Mouse (Mus musculus) cerebellum, postnatal 10 days (tissue): Measurements from ENCODE around the gene Smad3.
A peak's percentile ranks its signal among the peaks of the same experiment; 100 is the strongest.

Experiments used
- DNase-seq, 2 experiments: peaks; one replicate each; pipeline ENCODE4 v3.0.0; 2021; ENCODE audit warnings: mixed read lengths in 2 of 2

Smad3 gene

DNA sequence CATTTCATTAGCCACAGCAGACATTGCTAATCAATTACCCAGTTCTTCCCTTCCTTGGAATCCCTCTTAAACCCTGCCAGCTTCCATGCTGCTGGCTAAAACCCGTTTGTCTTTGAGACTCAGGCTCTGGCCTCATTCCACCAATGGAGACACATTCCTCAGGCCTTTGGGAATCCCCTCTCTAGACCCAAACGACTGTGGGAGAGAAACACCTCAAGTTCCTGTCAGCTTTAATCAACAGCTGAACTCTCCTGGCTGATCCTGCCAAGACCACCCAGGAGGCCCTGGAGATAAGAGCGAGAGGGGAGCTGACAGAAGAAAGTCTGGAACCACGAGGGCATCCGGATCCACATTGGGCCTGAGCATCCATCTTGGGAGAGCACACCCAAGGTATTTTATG is 13.9 kb upstream of the Smad3 start:
- peak in 1 of 2 experiments; percentile 22 for DNase-seq

DNA sequence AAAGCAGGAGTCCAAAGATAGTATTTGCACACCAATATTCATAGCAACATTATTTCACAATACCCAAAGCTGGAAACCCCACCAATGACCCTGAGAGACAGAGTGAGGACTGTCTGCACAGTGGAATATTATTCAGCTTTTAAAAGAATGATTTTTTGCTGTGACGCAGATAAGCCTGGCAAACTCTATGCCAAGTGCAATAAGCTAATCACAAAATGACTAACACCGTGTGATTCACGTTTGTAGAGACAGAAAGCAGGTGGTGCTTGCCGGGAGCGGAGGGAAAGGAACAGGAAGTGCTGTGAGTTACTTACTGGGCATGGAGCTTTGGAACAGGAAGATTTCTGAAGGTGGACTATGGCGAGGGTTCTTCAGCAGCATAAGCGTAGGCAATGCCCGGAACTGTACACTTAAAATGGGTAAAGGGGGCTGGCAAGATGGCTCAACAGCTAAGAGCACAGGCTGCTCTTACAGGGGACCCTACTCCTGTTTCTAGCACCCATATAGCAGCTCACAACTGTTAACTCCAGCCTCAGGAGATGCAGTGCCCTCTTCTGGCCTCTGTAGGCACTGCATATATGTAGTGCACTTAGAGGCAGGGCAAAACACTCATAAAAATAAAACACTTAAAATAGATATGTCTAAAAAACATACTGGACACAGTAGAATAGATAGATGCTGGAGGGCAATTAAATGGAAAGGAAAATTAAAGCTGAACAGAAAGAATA is 3.7 kb upstream of the Smad3 start:
- DNase-seq: no peak

DNA sequence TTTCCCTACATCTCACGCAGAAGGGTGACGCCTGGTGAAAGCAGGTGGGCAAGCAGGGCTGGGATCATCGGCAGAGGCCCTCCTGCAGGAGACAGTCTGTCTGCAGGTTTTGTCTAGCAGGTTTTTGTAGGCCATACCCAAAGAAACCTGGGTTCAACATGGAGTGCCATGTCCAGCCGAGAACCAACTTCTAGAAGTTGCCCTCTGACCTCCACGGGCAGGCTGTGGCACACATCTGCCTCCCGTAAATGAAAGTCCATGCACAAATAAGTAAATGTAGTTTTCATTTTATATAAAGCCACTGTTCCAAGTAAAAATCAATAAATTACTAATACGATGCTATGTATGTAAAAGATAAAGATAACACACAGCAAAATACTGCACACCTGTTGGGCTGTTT is 3.0 kb upstream of the Smad3 start:
- no peak for DNase-seq

GRCm38 (mm10) chr9:63759973-63760722 is 2.4 kb upstream of the Smad3 start:
- no peak for DNase-seq

GRCm38 (mm10) chr9:63758641-63759391 is 1.0 kb upstream of the Smad3 start:
- no peak for DNase-seq

DNA sequence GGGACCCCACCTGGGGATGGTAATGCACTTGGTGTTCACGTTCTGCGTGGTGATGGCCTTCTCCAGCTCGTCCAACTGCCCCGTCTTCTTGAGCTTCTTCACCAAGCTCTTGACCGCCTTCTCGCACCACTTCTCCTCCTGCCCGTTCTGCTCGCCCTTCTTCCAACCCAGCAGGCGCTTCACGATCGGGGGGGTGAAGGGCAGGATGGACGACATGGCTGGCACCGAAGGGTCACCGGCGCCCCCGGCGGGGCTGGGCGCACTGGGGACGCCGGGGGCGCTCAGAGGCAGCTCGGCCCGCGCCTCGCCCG is 377 bp downstream of the Smad3 start:
- DNase-seq: peak in 1 of 2 experiments; percentile 36

- peak; percentile 30 to 33 for DNase-seq
These were observed 973 bp downstream of the Smad3 start for GRCm38 (mm10) chr9:63756581-63757461.

DNA sequence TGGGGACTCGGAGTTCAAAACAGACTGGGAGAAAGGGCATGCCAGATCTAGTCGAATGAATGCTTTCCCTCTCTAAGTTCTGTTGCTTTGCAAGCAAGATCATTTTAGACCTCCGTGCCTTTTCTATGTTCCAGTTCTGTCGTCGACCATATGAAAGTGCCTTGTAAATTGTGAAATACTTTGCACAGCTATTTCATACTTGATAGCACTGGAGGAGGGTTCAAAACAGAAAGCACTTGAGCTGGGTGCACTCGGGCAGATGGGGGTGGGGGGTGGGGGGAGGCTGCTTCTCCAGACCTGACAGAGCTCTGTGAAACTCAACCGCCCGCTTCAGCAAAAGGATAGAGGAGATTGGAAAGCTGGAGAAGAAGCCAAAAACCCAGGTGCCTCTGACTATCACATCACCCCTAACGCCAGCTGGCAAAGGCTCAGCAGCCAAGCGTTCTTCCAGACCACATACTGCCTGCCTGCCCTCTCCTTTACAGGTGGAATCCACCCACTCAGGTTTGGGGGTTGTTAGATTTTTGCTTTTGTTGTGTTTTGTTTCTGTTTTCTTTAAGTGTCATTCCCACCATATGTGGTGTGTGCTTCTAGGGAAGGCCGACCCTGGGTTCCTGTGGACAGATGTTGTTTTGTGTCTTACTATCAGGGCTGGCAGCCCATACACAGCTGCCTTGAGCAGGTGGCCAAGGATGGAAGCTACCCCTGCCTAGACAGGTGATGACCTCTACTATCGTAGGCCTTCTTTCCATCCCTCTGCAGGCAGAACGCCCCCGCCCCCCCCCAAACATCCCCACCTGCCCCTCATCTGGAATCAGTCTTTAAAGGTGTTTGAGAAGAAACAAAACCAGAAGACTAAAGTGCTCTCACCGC is 1.9 kb downstream of the Smad3 start:
- DNase-seq: peak; percentile 56 to 64

DNA sequence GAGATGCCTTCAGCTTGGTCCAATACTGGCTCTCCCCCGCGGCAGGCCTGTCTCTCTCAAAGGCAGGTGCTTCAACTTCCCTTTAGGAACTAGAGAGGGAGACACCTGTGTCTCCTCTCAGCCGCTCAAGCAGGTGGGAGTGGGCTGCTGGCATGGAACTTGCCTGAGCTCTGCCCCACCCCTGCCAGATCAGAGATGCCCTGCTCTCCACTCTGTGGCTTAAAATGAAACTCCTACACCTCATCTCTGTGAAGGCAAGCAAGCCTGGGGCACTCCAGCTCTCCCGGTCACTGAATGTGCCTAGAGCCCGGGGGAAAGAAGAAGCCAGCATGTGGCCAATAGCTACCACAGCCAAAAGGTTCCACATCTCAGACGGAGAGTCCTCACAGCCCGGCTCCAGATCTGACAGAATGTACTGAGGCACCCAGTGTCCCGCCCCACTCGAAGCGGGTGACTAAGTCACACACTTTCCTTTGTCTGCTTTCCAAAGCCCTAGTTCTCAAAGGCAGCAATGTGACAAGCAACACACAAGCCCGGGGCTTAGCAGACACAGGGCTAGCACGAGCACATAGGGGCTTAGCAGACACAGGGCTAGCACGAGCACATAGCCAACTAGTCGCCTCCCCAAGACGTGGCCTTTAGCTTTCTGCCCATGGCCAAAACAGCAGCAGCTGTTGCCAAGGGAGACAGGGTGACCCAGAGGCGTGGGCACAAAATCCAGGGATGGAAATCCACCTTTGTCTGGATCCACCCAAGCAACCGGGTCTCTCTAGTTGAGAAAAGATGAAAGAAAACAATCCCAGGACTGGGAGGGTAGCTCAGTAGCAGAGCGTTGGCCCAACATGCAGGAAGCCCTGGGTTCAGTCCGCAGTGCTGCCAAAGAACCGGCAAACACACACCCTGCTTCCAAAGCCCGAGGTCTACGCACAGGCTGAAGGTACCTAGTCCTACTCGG is 3.0 kb downstream of the Smad3 start:
- DNase-seq: peak in 1 of 2 experiments; percentile 27

DNA sequence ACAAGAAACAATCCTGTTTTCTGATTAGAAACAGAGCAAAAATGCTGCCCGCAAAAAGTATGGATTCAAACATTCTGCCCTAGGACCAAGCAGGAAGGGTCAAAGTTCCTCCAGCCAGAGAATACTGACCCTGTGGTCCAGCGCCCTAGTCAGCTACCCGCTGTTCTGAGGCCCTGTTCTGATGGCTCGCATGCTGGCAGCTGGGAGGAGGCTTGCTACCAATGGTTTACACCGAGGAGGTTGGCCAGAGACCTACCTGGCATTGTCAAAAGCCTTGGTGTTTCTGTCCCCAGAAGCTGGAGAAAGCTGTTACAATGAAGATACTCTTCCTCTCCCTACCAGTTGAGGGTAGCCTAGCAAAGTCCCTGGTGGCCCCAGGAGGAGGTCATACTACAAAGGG is 3.8 kb downstream of the Smad3 start:
- DNase-seq: no peak

DNA sequence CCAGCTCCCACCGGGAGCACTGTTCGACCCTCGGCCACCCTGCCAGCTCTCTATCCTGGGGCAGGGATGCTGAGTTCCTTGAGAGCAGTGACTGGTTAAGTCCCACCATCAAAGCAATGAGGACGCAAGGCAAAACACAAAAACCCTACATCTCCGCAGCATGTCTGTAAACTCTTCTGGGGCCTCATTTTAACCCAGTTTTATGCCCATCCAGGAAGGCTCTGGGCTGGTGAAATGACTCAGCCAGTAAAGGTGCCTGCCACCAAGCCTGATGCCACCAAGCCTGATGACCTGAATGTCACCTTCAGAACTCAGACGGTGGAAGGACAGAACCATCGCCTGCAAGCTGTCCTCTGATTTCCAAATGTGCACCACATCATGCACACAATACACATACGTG is 4.4 kb downstream of the Smad3 start:
- no peak for DNase-seq

DNA sequence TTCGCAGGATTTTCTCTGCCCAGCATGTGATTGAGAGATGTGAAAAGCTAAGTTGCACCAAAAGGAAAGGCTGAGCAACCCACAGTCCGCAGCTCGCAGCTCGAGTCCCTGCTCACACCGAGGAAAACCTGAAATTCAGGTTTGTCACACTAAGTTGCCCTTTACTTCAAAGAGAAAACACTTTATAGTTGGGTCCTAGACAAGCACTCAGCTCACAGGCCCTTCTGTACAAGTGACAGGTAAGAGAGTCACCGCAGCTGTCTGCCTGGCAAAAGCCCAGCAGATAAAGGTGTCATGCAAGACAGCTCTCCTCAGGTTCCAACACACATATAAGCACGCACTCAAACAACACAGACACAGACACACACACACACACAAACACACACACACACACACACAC is 5.2 kb downstream of the Smad3 start:
- DNase-seq: no peak

GRCm38 (mm10) chr9:63751325-63751724 is 6.5 kb downstream of the Smad3 start:
- no peak for DNase-seq

GRCm38 (mm10) chr9:63750360-63750974 is 7.3 kb downstream of the Smad3 start:
- DNase-seq: no peak

DNA sequence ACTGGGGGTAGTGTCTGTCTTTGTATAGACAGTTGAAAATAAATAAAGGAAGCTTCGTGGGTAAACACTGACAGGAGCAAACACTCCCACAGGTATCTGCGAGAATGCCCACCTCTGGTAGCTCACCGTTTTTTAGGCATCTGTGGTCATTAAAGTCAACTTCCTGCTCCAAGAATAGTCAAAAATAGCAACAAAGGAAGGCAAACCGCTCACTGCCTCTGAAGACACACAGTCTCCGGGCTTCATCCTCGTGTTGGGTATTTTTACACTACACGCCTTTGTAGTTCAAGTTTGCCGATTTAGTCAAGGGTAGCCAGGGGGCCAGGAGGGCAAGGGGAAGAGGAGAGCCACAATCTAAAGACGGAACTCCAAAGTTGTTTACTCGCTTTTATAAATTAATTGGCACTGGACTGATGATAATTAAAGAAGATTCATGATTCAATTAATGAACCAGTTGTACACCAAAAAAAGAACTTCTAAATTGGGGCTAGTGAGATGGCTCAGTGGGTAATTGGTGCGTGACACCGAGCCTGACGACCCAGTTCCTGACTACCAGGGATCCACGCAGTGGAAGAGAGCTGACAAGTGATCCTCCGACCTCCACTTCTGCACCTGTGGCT is 8.4 kb downstream of the Smad3 start:
- no peak for DNase-seq

GRCm38 (mm10) chr9:63747645-63748295 is 10.0 kb downstream of the Smad3 start:
- no peak for DNase-seq

- no peak for DNase-seq
These were observed 10.8 kb downstream of the Smad3 start for GRCm38 (mm10) chr9:63746980-63747379.

DNA sequence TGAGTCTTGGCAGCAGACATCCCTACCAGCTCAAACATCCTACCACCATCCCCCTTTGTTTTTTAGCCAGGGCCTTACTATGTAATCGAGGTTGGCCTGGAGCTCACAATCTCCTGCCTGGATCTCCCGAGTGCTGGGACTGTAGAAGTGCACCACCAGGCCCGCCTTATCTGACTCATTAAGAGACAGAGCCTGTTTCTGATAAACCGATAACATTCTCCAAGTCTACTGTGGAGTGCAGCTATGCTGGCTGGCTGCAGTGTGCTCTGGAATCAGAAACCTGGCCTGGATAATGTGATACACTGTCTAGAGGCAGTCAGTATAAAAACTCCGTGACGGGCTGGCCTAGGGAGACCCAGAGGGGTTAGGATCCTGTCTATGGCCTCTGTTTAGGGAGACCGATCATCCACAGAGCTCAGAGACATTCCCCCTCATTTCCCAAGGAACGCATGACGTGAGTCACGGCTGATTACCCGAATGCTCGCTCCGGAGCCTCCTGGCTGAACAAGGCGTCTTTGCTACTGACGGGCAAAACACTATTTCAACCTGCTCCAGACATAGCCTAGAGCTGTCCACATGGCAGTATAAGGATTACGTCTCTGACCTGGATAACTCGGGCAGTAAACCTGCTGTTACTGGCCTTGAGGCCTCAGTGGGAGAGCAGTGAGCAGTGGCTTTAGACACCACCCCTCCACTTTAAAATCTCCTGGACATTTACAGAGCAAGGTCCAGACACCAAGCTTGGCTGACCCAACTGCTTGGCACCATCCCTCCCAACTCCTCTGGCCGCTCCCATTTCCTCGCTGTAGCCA is 11.8 kb downstream of the Smad3 start:
- DNase-seq: no peak
